Mouse (Mus musculus): Measurements from ENCODE around the gene Kcng1.

DNA sequence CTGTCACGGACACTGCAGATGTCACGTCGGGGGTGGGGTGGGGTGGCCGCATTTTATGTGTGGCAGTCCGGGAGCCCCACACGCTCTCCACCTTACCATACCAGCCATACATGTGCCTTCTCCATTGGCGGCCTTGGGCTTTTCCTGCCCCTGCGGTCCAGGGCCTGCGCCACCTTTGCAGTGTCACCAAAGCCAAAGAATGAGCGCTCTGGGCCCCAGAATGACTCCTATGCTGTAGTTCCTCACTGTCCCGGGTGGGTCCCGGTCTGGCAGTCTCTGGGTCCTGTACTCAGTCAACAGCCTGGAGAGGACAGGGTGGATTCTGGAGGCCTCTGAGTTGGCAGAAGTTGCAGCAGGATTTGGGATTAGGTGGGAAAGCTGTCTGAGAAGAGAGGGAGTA is at the start of gene Kcng1:
- no peak for TF ChIP-seq POLR2A (IDR thresholded peaks at IDR 0.05; ENCODE audit: low read depth, low read length)
- TF ChIP-seq CTCF (IDR thresholded peaks at IDR 0.05; ENCODE audit: borderline replicate concordance, insufficient read depth, low read length) = no peak

All from embryonic fibroblast, embryonic 13.5 days (primary cell).